Mouse (Mus musculus) mature B cell (primary cell): ENCODE results near the gene Disp1.

ENCODE experiments used
- in situ Hi-C: fragments of 300-500 bp; cut with MboI; formaldehyde crosslinking; loops from 2 replicates; pipeline ENCODE4 v1.14.3; 2019

The Disp1 gene

GRCm38 (mm10) chr1:183163512-183164189 is 57.7 kb downstream of the Disp1 start:
- in situ Hi-C loops, result no loop called here

- in situ Hi-C loops, result no loop called here
These were observed 60.3 kb downstream of the Disp1 start for GRCm38 (mm10) chr1:183161057-183161456.

- in situ Hi-C loops, result no loop called here
These were observed 61.1 kb downstream of the Disp1 start for GRCm38 (mm10) chr1:183160188-183160587.

- in situ Hi-C loops, result no loop called here
These were observed 62.1 kb downstream of the Disp1 start for GRCm38 (mm10) chr1:183159183-183159582.

- in situ Hi-C loops, result no loop called here
These were observed 65.7 kb downstream of the Disp1 start for GRCm38 (mm10) chr1:183155600-183155999.

GRCm38 (mm10) chr1:183154296-183155204 is 66.8 kb downstream of the Disp1 start:
- in situ Hi-C loops, result no loop called here

- in situ Hi-C loops, result no loop called here
These were observed 68.0 kb downstream of the Disp1 start for GRCm38 (mm10) chr1:183153354-183153753.

GRCm38 (mm10) chr1:183151510-183152319 is 69.6 kb downstream of the Disp1 start:
- in situ Hi-C loops, result no loop called here

- in situ Hi-C loops, result no loop called here
These were observed 70.9 kb downstream of the Disp1 start for GRCm38 (mm10) chr1:183150379-183150840.

GRCm38 (mm10) chr1:183149571-183150105 is 71.7 kb downstream of the Disp1 start:
- in situ Hi-C loops, result no loop called here

- in situ Hi-C loops, result no loop called here
These were observed 73.9 kb downstream of the Disp1 start for GRCm38 (mm10) chr1:183147438-183147841.

GRCm38 (mm10) chr1:183146795-183147194 is 74.5 kb downstream of the Disp1 start:
- in situ Hi-C loops, result no loop called here

- in situ Hi-C loops, result no loop called here
These were observed 75.1 kb downstream of the Disp1 start for GRCm38 (mm10) chr1:183146102-183146735.

- in situ Hi-C loops, result no loop called here
These were observed 76.6 kb downstream of the Disp1 start for GRCm38 (mm10) chr1:183144602-183145205.

- in situ Hi-C loops, result no loop called here
These were observed 78.1 kb downstream of the Disp1 start for GRCm38 (mm10) chr1:183143246-183143645.

- in situ Hi-C loops, result no loop called here
These were observed 78.8 kb downstream of the Disp1 start for GRCm38 (mm10) chr1:183142566-183142965.

- in situ Hi-C loops, result no loop called here
These were observed 80.0 kb downstream of the Disp1 start for GRCm38 (mm10) chr1:183141329-183141728.

- in situ Hi-C loops, result no loop called here
These were observed 80.6 kb downstream of the Disp1 start for GRCm38 (mm10) chr1:183140511-183141268.

GRCm38 (mm10) chr1:183138088-183138487 is 83.2 kb downstream of the Disp1 start:
- in situ Hi-C loops, result no loop called here

GRCm38 (mm10) chr1:183134427-183134826 is 86.9 kb downstream of the Disp1 start:
- in situ Hi-C loops, result no loop called here
